Mouse (Mus musculus) lung, postnatal 0 days (tissue): ENCODE results near the gene Tssk3. TPM values are rescaled to one million over a fixed set of nuclear protein-coding genes. Genes with fewer than 3 reads are reported as not detected.
"Not testable (repeated sequence)": the region's sequence is repeated elsewhere in the genome, so short reads cannot be mapped to it uniquely, and the experiment has no call there.

ENCODE experiments used
- ATAC-seq: fragments of 200-750 bp; cut with Nextera tagmentation; 2 replicates; pipeline ENCODE4 v1.8.0; 2017; ENCODE audit warnings: moderate library complexity
- DNase-seq: peaks from one replicate; pipeline ENCODE4 v3.0.0-alpha.2; 2016; ENCODE audit warnings: low spot score
- H3K27ac ChIP-seq: fragments of 300-500 bp; sonication (generic); 2 replicates; pipeline ENCODE4 v1.5.1; 2014; ENCODE audit warnings: antibody characterized with exemption, mild to moderate bottlenecking, low read length, mixed read lengths
- H3K27me3 ChIP-seq: fragments of 300-500 bp; sonication (generic); replicated peaks from 2 replicates; pipeline ENCODE4 v1.6.1; 2014; ENCODE audit warnings: low read length, mixed read lengths; ENCODE audit not compliant: insufficient read depth
- H3K36me3 ChIP-seq: fragments of 300-500 bp; sonication (generic); 2 replicates; pipeline ENCODE4 v1.6.1; 2014; ENCODE audit warnings: low read length, mixed read lengths; ENCODE audit not compliant: insufficient read depth
- H3K4me1 ChIP-seq: fragments of 300-500 bp; sonication (generic); 2 replicates; pipeline ENCODE4 v1.6.1; 2014; ENCODE audit warnings: antibody characterized with exemption, low read depth, low read length, mixed read lengths; ENCODE audit not compliant: insufficient read depth
- H3K4me2 ChIP-seq: fragments of 300-500 bp; sonication (generic); replicated peaks from 2 replicates; pipeline ENCODE4 v1.6.1; 2014; ENCODE audit warnings: low read depth, mild to moderate bottlenecking, low read length, moderate library complexity, mixed read lengths
- H3K4me3 ChIP-seq: fragments of 300-500 bp; sonication (generic); 2 replicates; pipeline ENCODE4 v1.5.1; 2014; ENCODE audit warnings: low read depth, low read length
- H3K9ac ChIP-seq: fragments of 300-500 bp; sonication (generic); replicated peaks from 2 replicates; pipeline ENCODE4 v1.6.1; 2014; ENCODE audit warnings: low read depth, mild to moderate bottlenecking
- H3K9me3 ChIP-seq: fragments of 300-500 bp; sonication (generic); 2 replicates; pipeline ENCODE4 v1.6.1; 2016; ENCODE audit warnings: low read length, mixed read lengths
- CTCF ChIP-seq: IDR thresholded peaks from 2 replicates; pipeline ENCODE4 v1.5.1; 2016; ENCODE audit warnings: antibody characterized with exemption, mild to moderate bottlenecking
- EP300 ChIP-seq: IDR thresholded peaks from 2 replicates; pipeline ENCODE4 v1.6.1; 2016; ENCODE audit warnings: antibody characterized with exemption, mild to moderate bottlenecking, control low read depth
- WGBS: fragments of 180-500 bp; shearing (Covaris S2); extraction: QIAGEN DNeasy Blood & Tissue Kit; methylation state at CpG from one replicate; pipeline ENCODE4 v1.1.7; 2014; 5-methylcytosine and 5-hydroxymethylcytosine counted together
- polyA plus RNA-seq: library from polyadenylated mRNA; unstranded; fragments of >200 nt; fragmentation: Nextera tagmentation; extraction: Ambion mirVana; gene quantifications from 2 replicates; pipeline ENCODE4 v1.2.1, GENCODE M21; 2015

Tssk3 gene
- polyA plus RNA-seq: 0.11 and 0.12 TPM in 2 replicates

DNA sequence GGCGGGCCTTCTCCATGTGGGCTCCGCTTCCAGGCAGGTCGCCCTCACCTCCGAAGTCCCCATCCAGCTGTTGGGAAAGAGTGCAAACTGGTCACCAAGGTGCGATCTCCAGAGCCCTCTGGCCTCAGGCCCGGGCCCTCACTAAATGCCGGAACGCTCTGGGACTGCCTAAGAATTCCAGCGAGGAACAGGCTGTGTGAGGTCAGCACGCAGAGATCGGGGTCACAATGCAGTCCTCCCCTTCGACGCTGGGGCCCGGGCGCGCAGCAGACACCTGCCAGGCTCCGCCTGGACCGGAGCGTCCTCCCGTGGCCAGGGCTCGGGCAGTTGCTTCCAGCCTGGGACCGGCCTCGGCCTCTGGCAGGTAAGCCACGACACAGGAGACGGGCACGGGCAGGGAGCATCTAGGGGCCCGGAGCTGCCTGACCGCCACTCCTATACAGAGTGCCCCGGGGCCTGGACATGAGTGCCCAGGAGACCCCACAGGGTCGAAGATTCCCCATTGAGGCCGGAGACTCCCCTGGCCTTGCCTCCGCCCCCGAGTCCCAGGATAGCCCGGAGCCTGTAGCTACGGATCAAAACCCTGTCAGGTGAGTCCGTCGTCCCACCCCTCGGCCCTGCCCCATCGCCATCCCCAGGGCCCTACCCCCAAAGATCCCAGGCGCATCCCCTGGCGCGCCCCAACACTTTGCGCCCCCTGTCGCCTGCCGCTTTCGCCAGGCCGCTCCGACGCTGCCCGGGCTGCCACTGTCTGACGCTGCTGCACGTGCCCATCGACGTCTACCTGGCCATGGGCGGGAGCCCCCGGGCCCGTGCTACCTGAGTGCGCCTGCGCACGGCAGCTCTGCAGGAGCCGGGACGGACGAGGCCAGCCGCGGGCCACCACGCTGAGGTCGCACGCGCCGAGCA, at the start of gene Tssk3, which contains the start of gene Fam229a:
Gene Tssk3 (minus strand): TSS at position 51 of the 909 bp plus-strand sequence.
Gene Fam229a (plus strand): TSS at position 219 of the 909 bp plus-strand sequence.
- H3K27ac ChIP-seq: no peak within 1 kb of the TSS
- TF ChIP-seq CTCF (peak; percentile 51), EP300 (no peak)
- DNase-seq: peak; percentile 75
- peak within 1 kb of the TSS; percentile 26; the same call in 1 of the 2 replicates for H3K9ac ChIP-seq
- H3K27me3 ChIP-seq: peaks cover 4% of the 10 kb centered on the region; the same call in 1 of the 2 replicates
- H3K4me1 ChIP-seq: peaks cover 8% of the 10 kb centered on the region; the same call in 1 of the 2 replicates
- peak within 1 kb of the TSS; percentile 4 for H3K4me3 ChIP-seq
- WGBS: 6% methylated on average over 61 of the region's 70 CpGs
- H3K9me3 ChIP-seq: no peaks in the 10 kb centered on the region
- ATAC-seq: peak; percentile 81
- H3K36me3 ChIP-seq: peaks cover 17% of the 10 kb centered on the region
- H3K4me2 ChIP-seq: peak within 1 kb of the TSS; percentile 46

- Histone ChIP-seq H3K4me1 (no peaks in the 10 kb centered on the region), H3K27me3 (no peaks in the 10 kb centered on the region), H3K9ac (no peak overlapping the region), H3K36me3 (no peaks in the 10 kb centered on the region), H3K4me2 (no peak overlapping the region), H3K27ac (no peak overlapping the region), H3K9me3 (no peaks in the 10 kb centered on the region), H3K4me3 (no peak overlapping the region)
- 68% methylated on average over 6 of the region's 6 CpGs for WGBS
- DNase-seq (peak; percentile 27), ATAC-seq (no peak)
- TF ChIP-seq EP300: no peak
- peak; percentile 69 for TF ChIP-seq CTCF
Measured at GRCm38 (mm10) chr4:129540012-129540411, 49.2 kb upstream of the Tssk3 start.

DNA sequence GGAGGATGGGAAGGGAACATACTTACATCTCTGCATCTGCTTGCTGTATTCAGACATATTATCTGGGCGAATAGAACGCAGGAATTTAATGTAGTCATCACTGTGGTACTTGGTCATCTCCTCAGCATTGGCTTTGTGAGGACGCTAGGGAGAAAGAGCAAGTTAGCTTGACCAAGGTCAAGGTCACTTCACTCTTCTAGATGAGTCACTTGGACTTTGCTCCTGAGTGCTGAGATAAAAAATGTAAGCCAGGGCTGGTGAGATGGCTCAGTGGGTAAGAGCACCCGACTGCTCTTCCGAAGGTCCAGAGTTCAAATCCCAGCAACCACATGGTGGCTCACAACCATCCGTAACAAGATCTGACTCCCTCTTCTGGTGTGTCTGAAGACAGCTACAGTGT, 38.1 kb upstream of the Tssk3 start:
- not testable (repeated sequence) for H3K4me2 ChIP-seq, H3K27me3 ChIP-seq, H3K27ac ChIP-seq, DNase-seq, H3K9ac ChIP-seq, H3K9me3 ChIP-seq, H3K4me1 ChIP-seq, ATAC-seq, H3K4me3 ChIP-seq
- peaks cover 28% of the 10 kb centered on the region; the same call in 1 of the 2 replicates for H3K36me3 ChIP-seq
- WGBS: 95% methylated on average over 5 of the region's 6 CpGs

GRCm38 (mm10) chr4:129525889-129526288, 35.1 kb upstream of the Tssk3 start:
- WGBS: 80% methylated on average over 3 of the region's 3 CpGs
- no peak overlapping the region for H3K27ac ChIP-seq
- no peak for ATAC-seq
- H3K9ac ChIP-seq: no peak overlapping the region
- H3K36me3 ChIP-seq: peaks cover 25% of the 10 kb centered on the region; the same call in 1 of the 2 replicates
- no peaks in the 10 kb centered on the region for H3K27me3 ChIP-seq
- no peak overlapping the region for H3K4me3 ChIP-seq
- no peaks in the 10 kb centered on the region for H3K4me1 ChIP-seq
- no peak for TF ChIP-seq CTCF
- TF ChIP-seq EP300: no peak
- no peaks in the 10 kb centered on the region for H3K9me3 ChIP-seq
- H3K4me2 ChIP-seq: no peak overlapping the region
- no peak for DNase-seq

- Histone ChIP-seq H3K4me1 (no peaks in the 10 kb centered on the region), H3K9me3 (no peaks in the 10 kb centered on the region), H3K27me3 (no peaks in the 10 kb centered on the region), H3K4me2 (no peak overlapping the region), H3K27ac (no peak overlapping the region), H3K9ac (no peak overlapping the region), H3K4me3 (no peak overlapping the region), H3K36me3 (peaks cover 21% of the 10 kb centered on the region; the same call in 1 of the 2 replicates)
- no peak for TF ChIP-seq EP300
- TF ChIP-seq CTCF: no peak
- 90% methylated on average over 5 of the region's 5 CpGs for WGBS
- ATAC-seq (no peak), DNase-seq (no peak)
Measured at GRCm38 (mm10) chr4:129525338-129525737, 34.5 kb upstream of the Tssk3 start.

DNA sequence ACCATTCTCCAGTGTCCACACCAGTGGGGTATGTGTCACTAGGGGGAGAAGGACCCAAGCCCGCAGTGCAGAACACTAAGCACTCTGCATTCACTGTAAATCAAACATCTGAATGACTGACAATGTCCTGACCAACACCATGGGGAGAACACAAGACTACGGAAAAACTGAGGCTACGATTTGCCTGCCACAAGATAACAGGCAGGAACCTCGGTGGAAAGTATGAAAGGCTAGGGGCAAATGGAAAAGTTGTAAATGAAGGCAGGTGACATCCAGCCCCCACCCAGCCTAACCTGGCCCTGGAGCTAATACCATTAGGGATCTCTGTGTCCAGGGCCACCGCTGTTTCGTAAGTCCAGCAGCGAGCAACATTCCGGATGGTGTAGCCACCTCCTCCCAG, 27.7 kb upstream of the Tssk3 start:
- H3K9me3 ChIP-seq: no peaks in the 10 kb centered on the region
- TF ChIP-seq CTCF (no peak), EP300 (no peak)
- H3K4me1 ChIP-seq: no peaks in the 10 kb centered on the region
- WGBS: 91% methylated on average over 8 of the region's 8 CpGs
- no peak overlapping the region for H3K27ac ChIP-seq
- DNase-seq (no peak), ATAC-seq (no peak)
- no peak overlapping the region for H3K4me2 ChIP-seq
- H3K9ac ChIP-seq: no peak overlapping the region
- peaks cover 6% of the 10 kb centered on the region; the same call in 1 of the 2 replicates for H3K36me3 ChIP-seq
- H3K4me3 ChIP-seq: no peak overlapping the region
- no peaks in the 10 kb centered on the region for H3K27me3 ChIP-seq
